Mouse (Mus musculus) liver, embryonic 15.5 days (tissue): ENCODE data around the gene Cd40. TPM values are rescaled to one million over a fixed set of nuclear protein-coding genes. Genes with fewer than 3 reads are reported as not detected.

ENCODE experiments used
- ATAC-seq: fragments of 200-750 bp; cut with Nextera tagmentation; 2 replicates; pipeline ENCODE4 v1.8.0; 2017; ENCODE audit warnings: moderate number of reproducible peaks, mild to moderate bottlenecking, moderate library complexity; ENCODE audit not compliant: insufficient read depth
- H3K27ac ChIP-seq: fragments of 300-500 bp; sonication (generic); replicated peaks from 2 replicates; pipeline ENCODE4 v1.5.1; 2015; ENCODE audit warnings: mild to moderate bottlenecking, inconsistent platforms
- H3K27me3 ChIP-seq: fragments of 300-500 bp; sonication (generic); 2 replicates; pipeline ENCODE4 v1.6.1; 2015; ENCODE audit warnings: mild to moderate bottlenecking, inconsistent platforms
- H3K36me3 ChIP-seq: fragments of 300-500 bp; sonication (generic); replicated peaks from 2 replicates; pipeline ENCODE4 v1.6.1; 2015; ENCODE audit warnings: moderate library complexity, mild to moderate bottlenecking, inconsistent platforms
- H3K4me1 ChIP-seq: fragments of 300-500 bp; sonication (generic); replicated peaks from 2 replicates; pipeline ENCODE4 v1.6.1; 2015; ENCODE audit warnings: inconsistent platforms
- H3K4me2 ChIP-seq: fragments of 300-500 bp; sonication (generic); 2 replicates; pipeline ENCODE4 v1.6.1; 2015; ENCODE audit warnings: moderate library complexity, mild to moderate bottlenecking, inconsistent platforms
- H3K4me3 ChIP-seq: fragments of 300-500 bp; sonication (generic); replicated peaks from 2 replicates; pipeline ENCODE4 v1.5.1; 2015; ENCODE audit warnings: mild to moderate bottlenecking, inconsistent platforms
- H3K9ac ChIP-seq: fragments of 300-500 bp; sonication (generic); 2 replicates; pipeline ENCODE4 v1.6.1; 2015; ENCODE audit warnings: moderate library complexity, mild to moderate bottlenecking, inconsistent platforms
- H3K9me3 ChIP-seq: fragments of 300-500 bp; sonication (generic); replicated peaks from 2 replicates; pipeline ENCODE4 v1.6.1; 2016; ENCODE audit warnings: inconsistent platforms
- WGBS: fragments of 180-500 bp; shearing (Covaris S2); methylation state at CpG from one replicate; pipeline ENCODE4 v1.1.7; 2015; ENCODE audit warnings: mixed read lengths; ENCODE audit not compliant: insufficient replicate concordance; 5-methylcytosine and 5-hydroxymethylcytosine counted together
- polyA plus RNA-seq: library from polyadenylated mRNA; unstranded; fragments of >200 nt; fragmentation: Nextera tagmentation; extraction: Ambion mirVana; gene quantifications from 2 replicates; pipeline ENCODE4 v1.2.1, GENCODE M21; 2015

The Cd40 gene
- polyA plus RNA-seq, 1 experiment from 2014 or later = 3.5 TPM

- Histone ChIP-seq H3K4me1 (peaks cover 29% of the 10 kb centered on the region), H3K9me3 (no peaks in the 10 kb centered on the region), H3K4me2 (peak within 1 kb of the TSS; percentile 86), H3K27ac (peak within 1 kb of the TSS; percentile 58), H3K36me3 (no peaks in the 10 kb centered on the region), H3K27me3 (0 out of 2 replicates have a peak, but pooled peaks cover 12% of the 10 kb centered on the region), H3K9ac (peak within 1 kb of the TSS; percentile 86), H3K4me3 (peak within 1 kb of the TSS; percentile 91)
- under 1% methylated on average over 104 of the region's 111 CpGs for WGBS
- peak; percentile 93 for ATAC-seq
Observed at GRCm38 (mm10) chr2:165034131-165035057, 21.0 kb upstream of the Cd40 start, which contains the start of gene Ncoa5. TSS of gene Ncoa5 (minus strand) at chr2:165034867.

DNA sequence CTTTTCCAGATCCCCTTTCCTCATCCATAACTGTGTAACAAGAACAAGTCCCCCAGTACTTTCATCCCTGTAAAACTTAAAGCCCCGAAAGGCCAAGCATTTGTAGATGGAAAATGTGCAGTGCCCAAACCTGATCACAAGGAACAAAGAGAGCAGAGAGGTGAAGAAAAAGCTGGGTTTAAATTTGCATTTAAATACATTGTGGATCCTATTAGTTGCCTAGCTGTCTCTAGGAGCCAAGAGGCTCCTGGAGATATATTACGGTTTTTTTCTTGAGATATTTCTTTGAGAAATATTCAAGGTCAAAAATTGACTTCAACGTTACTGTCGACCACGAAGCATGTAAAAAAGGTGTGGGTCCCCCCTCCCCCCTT, 20.4 kb upstream of the Cd40 start:
- Histone ChIP-seq H3K27me3 (0 out of 2 replicates have a peak, but pooled peaks cover 12% of the 10 kb centered on the region), H3K36me3 (no peaks in the 10 kb centered on the region), H3K4me2 (peak overlapping the region; percentile 86), H3K27ac (no peak overlapping the region), H3K9ac (no peak overlapping the region), H3K4me3 (peak overlapping the region; percentile 91), H3K9me3 (no peaks in the 10 kb centered on the region), H3K4me1 (peaks cover 29% of the 10 kb centered on the region)
- no peak for ATAC-seq
- WGBS = 52% methylated on average over 5 of the region's 5 CpGs

- Histone ChIP-seq H3K27ac (no peak overlapping the region), H3K4me3 (no peak overlapping the region), H3K27me3 (peaks cover 31% of the 10 kb centered on the region), H3K4me1 (peaks cover 27% of the 10 kb centered on the region), H3K36me3 (no peaks in the 10 kb centered on the region), H3K4me2 (no peak overlapping the region), H3K9ac (no peak overlapping the region), H3K9me3 (no peaks in the 10 kb centered on the region)
- WGBS = 47% methylated on average over 4 of the region's 4 CpGs
- ATAC-seq = no peak
Observed at GRCm38 (mm10) chr2:165037415-165037814, 18.0 kb upstream of the Cd40 start.

DNA sequence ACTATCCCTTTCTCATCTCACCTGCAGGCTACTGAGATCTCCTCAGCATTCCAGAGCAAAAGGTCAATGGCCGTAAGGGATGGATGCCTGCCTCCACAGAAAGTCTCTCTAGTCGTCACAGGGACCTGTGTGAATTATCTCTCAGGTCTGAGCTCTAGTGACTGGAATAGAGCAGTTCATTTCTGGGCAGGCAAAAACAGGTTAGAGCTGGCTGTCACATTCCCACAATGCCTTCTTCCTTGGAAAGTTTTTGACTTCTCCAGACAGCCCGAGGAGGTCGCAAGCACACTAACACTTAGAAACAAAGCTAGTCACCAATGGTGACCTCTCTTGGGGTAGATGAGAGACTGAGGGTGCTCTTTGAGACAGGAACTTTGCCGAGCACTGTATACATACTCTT, 13.3 kb upstream of the Cd40 start:
- no peak for ATAC-seq
- 59% methylated on average over 5 of the region's 5 CpGs for WGBS

DNA sequence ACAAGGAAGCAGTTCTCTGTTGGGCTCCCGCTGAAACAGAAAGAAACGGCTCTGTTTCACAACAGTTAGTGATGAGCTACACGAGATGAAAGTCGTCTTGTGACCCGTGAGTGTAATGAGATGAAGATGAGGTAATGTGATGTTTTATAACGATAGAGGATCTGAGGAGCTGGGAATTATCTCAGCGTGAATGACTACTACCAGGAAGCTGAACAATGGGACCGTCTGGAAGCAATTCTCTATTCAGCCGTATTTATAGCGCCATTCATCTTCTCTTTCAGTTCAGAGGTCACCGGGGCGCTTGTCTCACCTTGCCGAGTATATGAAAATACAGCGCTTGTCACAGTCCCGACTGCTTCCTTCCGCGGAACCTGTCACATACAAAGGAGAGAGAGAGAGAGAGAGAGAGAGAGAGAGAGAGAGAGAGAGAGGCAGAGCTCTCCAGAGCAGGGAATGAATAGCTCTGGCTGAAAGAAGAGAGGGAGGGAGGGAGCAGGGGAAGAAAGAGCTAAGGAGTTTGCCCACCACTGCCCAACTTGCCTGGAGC, 12.3 kb upstream of the Cd40 start:
- H3K36me3 ChIP-seq = no peaks in the 10 kb centered on the region
- H3K9ac ChIP-seq = no peak overlapping the region
- no peak for ATAC-seq
- no peak overlapping the region for H3K27ac ChIP-seq
- H3K4me1 ChIP-seq = no peaks in the 10 kb centered on the region
- H3K4me3 ChIP-seq = no peak overlapping the region
- no peaks in the 10 kb centered on the region for H3K9me3 ChIP-seq
- H3K4me2 ChIP-seq = no peak overlapping the region
- peaks cover 43% of the 10 kb centered on the region for H3K27me3 ChIP-seq
- 21% methylated on average over 17 of the region's 17 CpGs for WGBS

More for the DNA sequence above, 13.3 kb upstream of the Cd40 start:
- Histone ChIP-seq H3K9ac (no peak overlapping the region), H3K4me1 (no peaks in the 10 kb centered on the region), H3K27me3 (peaks cover 43% of the 10 kb centered on the region), H3K36me3 (no peaks in the 10 kb centered on the region), H3K9me3 (no peaks in the 10 kb centered on the region), H3K4me3 (no peak overlapping the region), H3K4me2 (no peak overlapping the region), H3K27ac (no peak overlapping the region)

- ATAC-seq = no peak
- no peaks in the 10 kb centered on the region for H3K4me1 ChIP-seq
- peaks cover 37% of the 10 kb centered on the region for H3K27me3 ChIP-seq
- H3K27ac ChIP-seq = no peak overlapping the region
- H3K36me3 ChIP-seq = no peaks in the 10 kb centered on the region
- 37% methylated on average over 2 of the region's 2 CpGs for WGBS
- H3K4me3 ChIP-seq = no peak overlapping the region
- H3K4me2 ChIP-seq = no peak overlapping the region
- H3K9ac ChIP-seq = no peak overlapping the region
- H3K9me3 ChIP-seq = no peaks in the 10 kb centered on the region
Observed at GRCm38 (mm10) chr2:165043729-165044128, 11.7 kb upstream of the Cd40 start.

DNA sequence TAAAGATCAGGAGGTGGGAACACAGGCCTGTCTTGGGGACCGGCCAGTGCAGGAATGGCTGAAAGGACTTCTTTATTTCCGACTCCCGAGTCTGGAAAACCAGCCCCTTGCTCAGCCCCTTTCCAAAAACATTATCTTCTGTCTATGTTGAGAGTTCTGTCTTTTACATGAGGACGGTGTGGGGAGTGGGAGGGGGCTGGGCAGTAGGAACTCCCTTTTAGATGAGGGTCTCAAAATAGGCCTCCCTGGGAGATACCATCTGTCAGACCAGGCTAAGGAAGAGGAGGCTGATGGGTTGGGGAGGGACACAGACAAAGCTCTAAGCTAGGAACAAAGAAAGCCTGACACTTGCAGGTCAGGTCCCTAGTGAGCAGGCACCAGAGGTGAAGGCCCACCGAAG, 6.4 kb upstream of the Cd40 start:
- Histone ChIP-seq H3K27ac (no peak overlapping the region), H3K9ac (no peak overlapping the region), H3K4me1 (no peaks in the 10 kb centered on the region), H3K4me2 (no peak overlapping the region), H3K4me3 (no peak overlapping the region), H3K36me3 (no peaks in the 10 kb centered on the region), H3K9me3 (no peaks in the 10 kb centered on the region), H3K27me3 (no peaks in the 10 kb centered on the region; the same call in 1 of the 2 replicates)
- ATAC-seq = no peak
- WGBS = 63% methylated on average over 5 of the region's 5 CpGs

- no peaks in the 10 kb centered on the region for H3K9me3 ChIP-seq
- no peaks in the 10 kb centered on the region for H3K36me3 ChIP-seq
- peaks cover 12% of the 10 kb centered on the region for H3K27me3 ChIP-seq
- no peak overlapping the region for H3K9ac ChIP-seq
- H3K4me3 ChIP-seq = no peak overlapping the region
- H3K27ac ChIP-seq = no peak overlapping the region
- ATAC-seq = no peak
- no peak overlapping the region for H3K4me2 ChIP-seq
- peaks cover 4% of the 10 kb centered on the region for H3K4me1 ChIP-seq
- 59% methylated on average over 18 of the region's 18 CpGs for WGBS
Observed at GRCm38 (mm10) chr2:165050826-165051548, 4.4 kb upstream of the Cd40 start.

GRCm38 (mm10) chr2:165051566-165051965, 3.9 kb upstream of the Cd40 start:
- Histone ChIP-seq H3K27ac (no peak overlapping the region), H3K36me3 (no peaks in the 10 kb centered on the region), H3K4me2 (no peak overlapping the region), H3K9ac (no peak overlapping the region), H3K27me3 (peaks cover 18% of the 10 kb centered on the region), H3K4me1 (peaks cover 9% of the 10 kb centered on the region), H3K9me3 (no peaks in the 10 kb centered on the region), H3K4me3 (no peak overlapping the region)
- WGBS = 35% methylated on average over 11 of the region's 11 CpGs
- no peak for ATAC-seq

GRCm38 (mm10) chr2:165055905-165056304, 478 bp downstream of the Cd40 start:
- WGBS = 2% methylated on average over 7 of the region's 7 CpGs
- Histone ChIP-seq H3K4me3 (peak overlapping the region; percentile 35), H3K4me1 (peaks cover 9% of the 10 kb centered on the region), H3K27ac (no peak overlapping the region), H3K27me3 (peaks cover 25% of the 10 kb centered on the region), H3K36me3 (no peaks in the 10 kb centered on the region), H3K9me3 (no peaks in the 10 kb centered on the region), H3K4me2 (peak overlapping the region; percentile 55), H3K9ac (no peak overlapping the region)
- ATAC-seq = no peak
